Mouse (Mus musculus): ENCODE measurements around the gene Vps37c. TPM values are rescaled to one million over a fixed set of nuclear protein-coding genes. Genes with fewer than 3 reads are reported as not detected.

The Vps37c gene
- polyA plus RNA-seq, 1 experiment from 2014 or later: 21.9 TPM

- Histone ChIP-seq H3K27ac (ENCODE audit: low read depth, low read length) (peak overlapping the region; percentile 79), H3K9me3 (replicated peaks; ENCODE audit: control insufficient read depth, low read length) (no peaks in the 10 kb centered on the region), H3K4me1 (ENCODE audit: control insufficient read depth, insufficient read depth, low read length) (peaks cover 10% of the 10 kb centered on the region), H3K36me3 (ENCODE audit: control insufficient read depth, insufficient read depth, low read length) (no peaks in the 10 kb centered on the region), H3K4me2 (no peak overlapping the region), H3K27me3 (ENCODE audit: control insufficient read depth, insufficient read depth, low read length) (no peaks in the 10 kb centered on the region), H3K9ac (ENCODE audit: low read depth, low read length) (no peak overlapping the region), H3K4me3 (ENCODE audit: low read depth, low read length) (no peak overlapping the region)
- 33% methylated on average over 5 of the region's 5 CpGs for WGBS (ENCODE audit: insufficient replicate concordance)
- ATAC-seq (replicated peaks; ENCODE audit: insufficient number of reproducible peaks, low FRiP score, low TSS enrichment): peak; percentile 83
Observed at GRCm38 (mm10) chr19:10661373-10661772, 27.2 kb upstream of the Vps37c start.

DNA sequence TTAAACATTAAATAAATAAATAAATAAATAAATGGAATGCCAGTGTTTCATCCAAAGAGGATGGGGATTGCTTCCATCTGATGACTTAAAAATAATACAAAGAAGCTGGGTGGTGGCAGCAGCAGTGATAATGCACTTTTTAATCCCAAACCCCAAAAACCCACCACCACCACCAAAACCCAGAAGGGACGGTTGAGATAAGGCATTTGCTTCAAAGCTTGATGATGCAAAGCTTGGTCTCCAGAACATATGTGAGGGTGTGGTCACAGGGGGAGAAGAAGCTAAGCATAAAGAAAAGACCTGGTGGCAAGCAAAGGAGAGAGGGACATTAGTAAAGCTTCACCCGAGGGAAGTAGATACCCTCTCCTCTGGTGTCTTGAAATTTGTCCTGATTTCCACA lies 26.6 kb upstream of the Vps37c start:
- peak overlapping the region; percentile 79 for H3K27ac ChIP-seq (ENCODE audit: low read depth, low read length)
- no peak overlapping the region for H3K9ac ChIP-seq (ENCODE audit: low read depth, low read length)
- WGBS (ENCODE audit: insufficient replicate concordance): 74% methylated on average over 2 of the region's 2 CpGs
- H3K4me1 ChIP-seq (ENCODE audit: control insufficient read depth, insufficient read depth, low read length): peaks cover 6% of the 10 kb centered on the region
- ATAC-seq (replicated peaks; ENCODE audit: insufficient number of reproducible peaks, low FRiP score, low TSS enrichment): peak; percentile 44
- H3K36me3 ChIP-seq (ENCODE audit: control insufficient read depth, insufficient read depth, low read length): no peaks in the 10 kb centered on the region
- H3K9me3 ChIP-seq (replicated peaks; ENCODE audit: control insufficient read depth, low read length): no peaks in the 10 kb centered on the region
- no peaks in the 10 kb centered on the region for H3K27me3 ChIP-seq (ENCODE audit: control insufficient read depth, insufficient read depth, low read length)
- no peak overlapping the region; the same call in 1 of the 2 replicates for H3K4me2 ChIP-seq
- H3K4me3 ChIP-seq (ENCODE audit: low read depth, low read length): no peak overlapping the region

GRCm38 (mm10) chr19:10662665-10663064 lies 25.9 kb upstream of the Vps37c start:
- Histone ChIP-seq H3K4me3 (ENCODE audit: low read depth, low read length) (no peak overlapping the region), H3K27me3 (ENCODE audit: control insufficient read depth, insufficient read depth, low read length) (no peaks in the 10 kb centered on the region), H3K4me1 (ENCODE audit: control insufficient read depth, insufficient read depth, low read length) (peaks cover under 1% of the 10 kb centered on the region; the same call in 1 of the 2 replicates), H3K36me3 (ENCODE audit: control insufficient read depth, insufficient read depth, low read length) (no peaks in the 10 kb centered on the region), H3K9me3 (replicated peaks; ENCODE audit: control insufficient read depth, low read length) (no peaks in the 10 kb centered on the region), H3K27ac (ENCODE audit: low read depth, low read length) (peak overlapping the region; percentile 79), H3K4me2 (no peak overlapping the region), H3K9ac (ENCODE audit: low read depth, low read length) (no peak overlapping the region)
- no peak for ATAC-seq (replicated peaks; ENCODE audit: insufficient number of reproducible peaks, low FRiP score, low TSS enrichment)
- 48% methylated on average over 3 of the region's 3 CpGs for WGBS (ENCODE audit: insufficient replicate concordance)

DNA sequence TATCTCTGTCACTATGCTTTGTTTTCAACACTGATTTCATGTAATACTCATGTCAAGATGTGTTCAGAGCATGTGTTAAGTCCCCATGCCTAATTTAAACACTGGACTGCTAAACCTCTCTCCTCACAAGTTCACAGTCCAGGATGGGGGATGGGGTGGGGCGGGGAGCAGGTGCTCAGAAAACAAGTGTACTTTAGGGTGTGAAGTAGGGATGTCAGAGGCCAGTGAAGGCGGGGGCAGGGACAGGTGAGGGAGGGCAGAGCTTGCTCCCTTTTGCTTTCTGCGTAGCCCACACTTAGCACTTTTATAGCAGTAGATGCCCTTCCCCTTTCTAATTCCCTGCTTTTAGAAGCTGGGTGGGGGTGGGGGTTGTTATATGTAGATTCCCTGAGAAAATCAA lies 23.4 kb upstream of the Vps37c start:
- H3K9me3 ChIP-seq (replicated peaks; ENCODE audit: control insufficient read depth, low read length): no peaks in the 10 kb centered on the region
- H3K9ac ChIP-seq (ENCODE audit: low read depth, low read length): no peak overlapping the region
- no peaks in the 10 kb centered on the region for H3K27me3 ChIP-seq (ENCODE audit: control insufficient read depth, insufficient read depth, low read length)
- WGBS (ENCODE audit: insufficient replicate concordance): 57% methylated on average over 3 of the region's 3 CpGs
- no peaks in the 10 kb centered on the region for H3K36me3 ChIP-seq (ENCODE audit: control insufficient read depth, insufficient read depth, low read length)
- H3K4me1 ChIP-seq (ENCODE audit: control insufficient read depth, insufficient read depth, low read length): no peaks in the 10 kb centered on the region
- no peak for ATAC-seq (replicated peaks; ENCODE audit: insufficient number of reproducible peaks, low FRiP score, low TSS enrichment)
- no peak overlapping the region for H3K4me3 ChIP-seq (ENCODE audit: low read depth, low read length)
- H3K27ac ChIP-seq (ENCODE audit: low read depth, low read length): no peak overlapping the region
- no peak overlapping the region for H3K4me2 ChIP-seq

GRCm38 (mm10) chr19:10665499-10665898 lies 23.0 kb upstream of the Vps37c start:
- Histone ChIP-seq H3K27me3 (ENCODE audit: control insufficient read depth, insufficient read depth, low read length) (no peaks in the 10 kb centered on the region), H3K27ac (ENCODE audit: low read depth, low read length) (no peak overlapping the region), H3K9ac (ENCODE audit: low read depth, low read length) (no peak overlapping the region), H3K9me3 (replicated peaks; ENCODE audit: control insufficient read depth, low read length) (no peaks in the 10 kb centered on the region), H3K4me1 (ENCODE audit: control insufficient read depth, insufficient read depth, low read length) (no peaks in the 10 kb centered on the region), H3K36me3 (ENCODE audit: control insufficient read depth, insufficient read depth, low read length) (no peaks in the 10 kb centered on the region), H3K4me2 (no peak overlapping the region), H3K4me3 (ENCODE audit: low read depth, low read length) (no peak overlapping the region)
- ATAC-seq (replicated peaks; ENCODE audit: insufficient number of reproducible peaks, low FRiP score, low TSS enrichment): no peak
- WGBS (ENCODE audit: insufficient replicate concordance): 17% methylated on average over 2 of the region's 2 CpGs

DNA sequence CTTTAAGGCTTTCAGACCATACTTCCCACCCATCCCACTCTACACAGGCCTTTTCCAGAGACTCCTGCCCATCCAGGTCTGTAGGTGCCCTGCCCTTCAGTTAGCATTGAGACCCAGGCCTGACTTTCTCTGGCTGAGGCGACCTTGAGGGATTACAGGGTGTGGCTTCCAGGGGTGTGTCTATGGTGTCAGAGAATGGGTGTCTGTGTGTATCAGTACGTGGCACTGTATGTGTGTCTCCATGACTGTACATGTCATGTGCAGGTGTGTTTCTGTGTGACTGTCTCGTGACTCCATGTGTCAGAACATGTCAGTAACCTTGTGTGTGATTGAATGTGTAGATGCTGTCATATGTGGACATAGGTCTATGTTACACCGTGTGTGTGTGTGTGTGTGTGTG lies 17.2 kb upstream of the Vps37c start:
- no peaks in the 10 kb centered on the region for H3K9me3 ChIP-seq (replicated peaks; ENCODE audit: control insufficient read depth, low read length)
- H3K9ac ChIP-seq (ENCODE audit: low read depth, low read length): no peak overlapping the region
- H3K27ac ChIP-seq (ENCODE audit: low read depth, low read length): no peak overlapping the region
- WGBS (ENCODE audit: insufficient replicate concordance): 86% methylated on average over 4 of the region's 4 CpGs
- H3K4me3 ChIP-seq (ENCODE audit: low read depth, low read length): no peak overlapping the region
- no peaks in the 10 kb centered on the region for H3K36me3 ChIP-seq (ENCODE audit: control insufficient read depth, insufficient read depth, low read length)
- no peak for ATAC-seq (replicated peaks; ENCODE audit: insufficient number of reproducible peaks, low FRiP score, low TSS enrichment)
- no peak overlapping the region for H3K4me2 ChIP-seq
- H3K27me3 ChIP-seq (ENCODE audit: control insufficient read depth, insufficient read depth, low read length): no peaks in the 10 kb centered on the region
- H3K4me1 ChIP-seq (ENCODE audit: control insufficient read depth, insufficient read depth, low read length): no peaks in the 10 kb centered on the region

DNA sequence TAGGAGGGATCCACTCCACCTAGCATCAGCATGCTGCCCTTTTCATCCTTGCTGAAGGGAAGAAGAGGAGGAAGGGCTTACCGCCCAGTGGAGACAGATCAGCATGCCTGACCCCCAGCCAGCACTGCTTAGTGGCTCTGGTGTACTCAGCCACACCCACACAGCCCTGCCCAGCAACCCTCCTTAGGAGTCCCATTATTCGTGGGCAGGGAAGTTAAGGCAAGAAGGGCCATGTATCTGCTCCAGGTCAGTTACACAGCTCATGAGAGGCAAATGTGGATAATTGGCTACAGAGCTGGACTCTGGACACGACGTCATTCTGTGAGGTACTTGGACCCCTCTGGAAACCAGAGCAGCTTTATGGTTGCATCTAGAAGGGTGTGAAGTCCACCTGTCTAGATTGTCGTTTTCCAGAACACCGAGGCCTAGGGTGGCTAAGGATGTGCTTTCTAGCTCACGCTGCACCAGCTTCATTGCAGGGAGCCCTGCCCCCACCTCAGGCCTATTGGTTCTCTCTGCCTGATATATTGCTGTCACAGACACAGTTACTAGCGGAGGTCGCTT lies 16.6 kb upstream of the Vps37c start:
- Histone ChIP-seq H3K4me2 (no peak overlapping the region), H3K9me3 (replicated peaks; ENCODE audit: control insufficient read depth, low read length) (no peaks in the 10 kb centered on the region), H3K9ac (ENCODE audit: low read depth, low read length) (no peak overlapping the region), H3K27me3 (ENCODE audit: control insufficient read depth, insufficient read depth, low read length) (no peaks in the 10 kb centered on the region), H3K4me1 (ENCODE audit: control insufficient read depth, insufficient read depth, low read length) (no peaks in the 10 kb centered on the region), H3K4me3 (ENCODE audit: low read depth, low read length) (no peak overlapping the region), H3K27ac (ENCODE audit: low read depth, low read length) (no peak overlapping the region), H3K36me3 (ENCODE audit: control insufficient read depth, insufficient read depth, low read length) (no peaks in the 10 kb centered on the region)
- no peak for ATAC-seq (replicated peaks; ENCODE audit: insufficient number of reproducible peaks, low FRiP score, low TSS enrichment)
- 69% methylated on average over 9 of the region's 9 CpGs for WGBS (ENCODE audit: insufficient replicate concordance)

- Histone ChIP-seq H3K36me3 (ENCODE audit: control insufficient read depth, insufficient read depth, low read length) (no peaks in the 10 kb centered on the region), H3K27ac (ENCODE audit: low read depth, low read length) (no peak overlapping the region), H3K4me3 (ENCODE audit: low read depth, low read length) (no peak overlapping the region), H3K27me3 (ENCODE audit: control insufficient read depth, insufficient read depth, low read length) (no peaks in the 10 kb centered on the region), H3K4me2 (no peak overlapping the region; the same call in 1 of the 2 replicates), H3K9ac (ENCODE audit: low read depth, low read length) (no peak overlapping the region), H3K4me1 (ENCODE audit: control insufficient read depth, insufficient read depth, low read length) (no peaks in the 10 kb centered on the region), H3K9me3 (replicated peaks; ENCODE audit: control insufficient read depth, low read length) (no peaks in the 10 kb centered on the region)
- no peak for ATAC-seq (replicated peaks; ENCODE audit: insufficient number of reproducible peaks, low FRiP score, low TSS enrichment)
- WGBS (ENCODE audit: insufficient replicate concordance): 33% methylated on average over 1 of the region's 1 CpGs
Observed at GRCm38 (mm10) chr19:10673275-10673674, 15.3 kb upstream of the Vps37c start.

- WGBS (ENCODE audit: insufficient replicate concordance): 81% methylated on average over 16 of the region's 16 CpGs
- Histone ChIP-seq H3K4me2 (no peak overlapping the region), H3K27me3 (ENCODE audit: control insufficient read depth, insufficient read depth, low read length) (peaks cover 2% of the 10 kb centered on the region; the same call in 1 of the 2 replicates), H3K4me3 (ENCODE audit: low read depth, low read length) (no peak overlapping the region), H3K9me3 (replicated peaks; ENCODE audit: control insufficient read depth, low read length) (no peaks in the 10 kb centered on the region), H3K9ac (ENCODE audit: low read depth, low read length) (no peak overlapping the region), H3K4me1 (ENCODE audit: control insufficient read depth, insufficient read depth, low read length) (no peaks in the 10 kb centered on the region), H3K27ac (ENCODE audit: low read depth, low read length) (no peak overlapping the region), H3K36me3 (ENCODE audit: control insufficient read depth, insufficient read depth, low read length) (no peaks in the 10 kb centered on the region)
- ATAC-seq (replicated peaks; ENCODE audit: insufficient number of reproducible peaks, low FRiP score, low TSS enrichment): no peak
Observed at GRCm38 (mm10) chr19:10676656-10677055, 11.9 kb upstream of the Vps37c start.
